Mouse (Mus musculus) CD4-positive, CD25-positive, alpha-beta regulatory T cell (primary cell): ENCODE results near the gene Pilrb2. TPM values are rescaled to one million over a fixed set of nuclear protein-coding genes. Genes with fewer than 3 reads are reported as not detected.

Experiments used
- polyA plus RNA-seq: library from polyadenylated mRNA; unstranded; fragments of 100-300 nt; shearing (Covaris generic); gene quantifications from one replicate; pipeline ENCODE4 v1.2.1, GENCODE M21; 2017

Pilrb2 gene
- polyA plus RNA-seq: 0.65 TPM

GRCm38 (mm10) chr5:137871644-137872380 lies at the start of gene Pilrb2:
TSS of gene Pilrb2 (minus strand) at chr5:137871815.

GRCm38 (mm10) chr5:137857960-137858710 lies 13.5 kb downstream of the Pilrb2 start, which contains the start of gene Pilrb1:
TSS of gene Pilrb1 (minus strand) at chr5:137858106.

GRCm38 (mm10) chr5:137835966-137836520 lies 35.6 kb downstream of the Pilrb2 start, which contains the start of gene Pilra:
TSS of gene Pilra (minus strand) at chr5:137836281.

Other genes with a start within 250 kb of the Pilrb2 start
- 0.73 TPM for gene Fbxo24, start 242.8 kb downstream of the Pilrb2 start, polyA plus RNA-seq
- gene Lrch4, start 242.7 kb downstream of the Pilrb2 start, polyA plus RNA-seq: 319 TPM
- gene Gm20605, start 242.6 kb downstream of the Pilrb2 start, polyA plus RNA-seq: 77.8 TPM
- 139 TPM for gene Sap25, start 230.5 kb downstream of the Pilrb2 start, polyA plus RNA-seq
- gene Irs3, start 226.1 kb downstream of the Pilrb2 start, polyA plus RNA-seq: not detected
- gene Agfg2, start 187.1 kb downstream of the Pilrb2 start, polyA plus RNA-seq: 28.0 TPM
- gene Nyap1, start 130.2 kb downstream of the Pilrb2 start, polyA plus RNA-seq: 1.9 TPM
- gene Tsc22d4, start 126.1 kb downstream of the Pilrb2 start, polyA plus RNA-seq: 387 TPM
- 122 TPM for gene Ppp1r35, start 93.0 kb downstream of the Pilrb2 start, polyA plus RNA-seq
- 40.7 TPM for gene Mepce, start 84.2 kb downstream of the Pilrb2 start, polyA plus RNA-seq
- 13.9 TPM for gene Zcwpw1, start 84.0 kb downstream of the Pilrb2 start, polyA plus RNA-seq
- 1.4 TPM for gene Pilra, start 35.5 kb downstream of the Pilrb2 start, polyA plus RNA-seq
- gene Pilrb1, start 13.7 kb downstream of the Pilrb2 start, polyA plus RNA-seq: 2.1 TPM
- not detected for gene Cyp3a13, start 49.8 kb upstream of the Pilrb2 start, polyA plus RNA-seq
- gene Gjc3, start 91.3 kb upstream of the Pilrb2 start, polyA plus RNA-seq: not detected
- gene Azgp1, start 109.7 kb upstream of the Pilrb2 start, polyA plus RNA-seq: not detected
- gene Smok3a, start 149.4 kb upstream of the Pilrb2 start, polyA plus RNA-seq: not detected
- gene Smok3b, start 149.6 kb upstream of the Pilrb2 start, polyA plus RNA-seq: 0.17 TPM
- gene Smok3c, start 181.4 kb upstream of the Pilrb2 start, polyA plus RNA-seq: not detected
- gene Zkscan1, start 213.3 kb upstream of the Pilrb2 start, polyA plus RNA-seq: 16.0 TPM
- 23.6 TPM for gene Zscan21, start 245.1 kb upstream of the Pilrb2 start, polyA plus RNA-seq